Mouse (Mus musculus) gastrocnemius, postnatal 14 days (tissue): ENCODE results near the gene Krtap31-1. TPM values are rescaled to one million over a fixed set of nuclear protein-coding genes. Genes with fewer than 3 reads are reported as not detected.
"Not testable (repeated sequence)": the region's sequence is repeated elsewhere in the genome, so short reads cannot be mapped to it uniquely, and the experiment has no call there.

Experiments
- DNase-seq: peaks from one replicate; pipeline ENCODE4 v3.0.0; 2021; ENCODE audit warnings: mixed read lengths
- intact Hi-C: fragments of 180-260 bp; cut with DNase I; formaldehyde crosslinking; loops from one replicate; pipeline ENCODE4 v1.15.1; 2025; ENCODE audit warnings: low total_unique reads
- long read RNA-seq, 2 experiments: library from polyadenylated mRNA; stranded (forward); transcript quantifications; one replicate each; pipeline ENCODE4 v2.0.0; 2021
- total RNA-seq, 2 experiments: library from RNA; stranded (reverse); gene quantifications; 2 replicates each; pipeline ENCODE4 v1.2.3; 2021

Gene Krtap31-1
- not detected for total RNA-seq
- long read RNA-seq, experiment 1 = 0 reads
- long read RNA-seq, experiment 2 = 0 reads

- DNase-seq = no peak
- intact Hi-C loops = no loop called here
Observed at GRCm38 (mm10) chr11:99907620-99908019, at the start of gene Krtap31-1. Gene Krtap31-1 (plus strand): TSS chr11:99907920.

GRCm38 (mm10) chr11:99858761-99859160, 49.0 kb upstream of the Krtap31-1 start:
- no peak for DNase-seq
- intact Hi-C loops = no loop called here

GRCm38 (mm10) chr11:99864176-99864575, 43.5 kb upstream of the Krtap31-1 start, which contains the start of gene Gm11559:
Gene Gm11559 (plus strand): TSS chr11:99864476.
- intact Hi-C loops, DNase-seq: not testable (repeated sequence)

GRCm38 (mm10) chr11:99873089-99873488, 34.6 kb upstream of the Krtap31-1 start, which contains the start of gene Krtap9-1:
Gene Krtap9-1 (plus strand): TSS chr11:99873389.
- intact Hi-C loops, DNase-seq: not testable (repeated sequence)

GRCm38 (mm10) chr11:99878887-99879286, 28.8 kb upstream of the Krtap31-1 start, which contains the start of gene Gm11567:
Gene Gm11567 (plus strand): TSS chr11:99879187.
- DNase-seq, intact Hi-C loops: not testable (repeated sequence)

DNA sequence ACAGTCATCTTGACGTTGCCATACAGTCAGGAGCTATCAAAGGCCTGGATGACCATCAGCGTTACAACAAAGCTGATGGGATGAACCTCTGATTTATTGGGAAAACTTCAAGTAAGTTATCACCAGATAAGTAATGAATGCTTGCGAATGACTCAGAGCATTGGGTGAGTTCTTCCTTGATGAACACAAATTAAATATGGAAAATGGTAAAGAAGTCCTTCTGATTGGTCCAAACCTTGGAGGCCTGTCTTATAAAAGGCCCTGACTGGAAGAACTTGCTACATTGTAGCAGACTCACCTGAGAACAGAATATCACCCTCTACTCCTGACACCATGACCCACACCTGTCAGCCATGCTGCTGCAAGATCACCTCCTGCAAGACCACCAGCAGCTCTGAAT, 6.7 kb downstream of the Krtap31-1 start, which contains the start of gene Gm11565:
Gene Gm11565 (plus strand): TSS at position 301 of the 400 bp plus-strand sequence.
- DNase-seq = no peak
- intact Hi-C loops = no loop called here

DNA sequence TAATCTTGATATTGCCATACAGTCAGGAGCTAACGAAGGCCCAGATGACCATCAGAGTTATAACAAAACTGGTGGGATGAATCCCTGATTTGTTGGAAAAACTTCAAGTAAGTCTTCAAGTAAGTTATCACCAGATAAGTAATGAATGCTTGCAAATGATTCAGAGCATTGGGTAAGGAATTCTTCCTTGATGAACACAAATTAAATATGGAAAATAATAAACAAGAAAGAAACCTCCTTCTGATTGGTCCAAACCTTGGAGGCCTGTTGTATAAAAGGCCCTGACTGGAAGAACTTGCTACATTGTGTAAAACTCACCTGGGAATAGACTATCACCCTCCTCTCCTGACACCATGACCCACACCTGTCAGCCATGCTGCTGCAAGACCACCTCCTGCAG, 28.3 kb downstream of the Krtap31-1 start, which contains the start of gene Krtap31-2:
Gene Krtap31-2 (plus strand): TSS at position 301 of the 400 bp plus-strand sequence.
- intact Hi-C loops = no loop called here

DNA sequence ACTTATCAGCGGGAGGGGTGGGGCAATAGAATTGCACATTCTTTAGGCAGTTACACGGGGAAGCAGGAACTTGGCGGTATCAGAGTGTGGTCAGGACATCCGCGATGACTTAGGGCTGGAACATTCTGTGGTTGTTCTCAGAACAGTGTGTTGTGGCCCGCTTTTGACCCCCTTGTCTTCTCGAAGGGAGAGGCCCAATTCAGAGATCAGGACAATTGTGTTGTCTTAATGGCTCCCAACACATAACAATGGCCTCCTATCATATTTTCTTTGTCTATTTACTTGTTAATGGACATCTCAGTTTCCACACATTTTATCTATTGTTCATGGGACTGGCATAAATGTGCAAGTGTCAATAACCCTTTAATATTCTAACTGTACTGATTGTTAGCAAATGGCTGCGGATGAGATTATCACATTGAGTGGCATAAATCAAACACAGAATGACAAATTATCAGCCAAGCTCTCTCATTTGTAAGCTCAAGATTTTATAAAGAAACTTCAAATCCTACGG, 30.1 kb downstream of the Krtap31-1 start:
- no peak for DNase-seq
- intact Hi-C loops = no loop called here

More for the DNA sequence above, 28.3 kb downstream of the Krtap31-1 start, which contains the start of gene Krtap31-2:
- no peak for DNase-seq

DNA sequence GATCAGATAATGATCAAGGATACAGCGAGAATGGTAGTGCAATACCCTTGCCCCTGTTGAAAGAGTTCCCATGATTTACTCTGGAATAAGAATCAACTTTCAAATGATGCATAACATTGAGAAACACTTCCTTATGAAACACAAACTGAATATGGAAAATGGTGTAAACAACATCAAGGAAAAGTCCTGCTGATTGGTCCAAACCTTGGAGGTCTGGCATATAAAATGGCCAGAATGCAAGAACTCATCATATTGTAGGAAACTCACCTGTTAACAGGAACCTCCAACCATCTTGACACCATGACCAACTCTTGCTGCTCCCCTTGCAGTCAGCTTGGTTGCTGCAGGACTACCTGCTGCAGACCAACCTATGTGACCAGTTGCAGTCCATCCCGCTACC, 40.5 kb downstream of the Krtap31-1 start, which contains the start of gene Krtap9-5:
Gene Krtap9-5 (plus strand): TSS at position 301 of the 400 bp plus-strand sequence.
- no peak for DNase-seq
- intact Hi-C loops = no loop called here

Other genes starting within 250 kb of the Krtap31-1 start
- gene Gm11563, start 249.0 kb upstream of the Krtap31-1 start, total RNA-seq = not detected
- not detected for gene Krtap4-6, start 242.0 kb upstream of the Krtap31-1 start, total RNA-seq
- not detected for gene Gm14190, start 217.2 kb upstream of the Krtap31-1 start, total RNA-seq
- not detected for gene Gm14180, start 173.6 kb upstream of the Krtap31-1 start, total RNA-seq
- gene Gm11595, start 135.0 kb upstream of the Krtap31-1 start, total RNA-seq = not detected
- gene Krtap4-8, start 127.2 kb upstream of the Krtap31-1 start, total RNA-seq = not detected
- not detected for gene Krtap4-9, start 122.7 kb upstream of the Krtap31-1 start, total RNA-seq
- not detected for gene Gm11596, start 114.5 kb upstream of the Krtap31-1 start, total RNA-seq
- gene Gm11569, start 109.0 kb upstream of the Krtap31-1 start, total RNA-seq = not detected
- gene Gm11554, start 103.5 kb upstream of the Krtap31-1 start, total RNA-seq = not detected
- gene Krtap4-13, start 98.0 kb upstream of the Krtap31-1 start, total RNA-seq = not detected
- not detected for gene Gm11564, start 92.3 kb upstream of the Krtap31-1 start, total RNA-seq
- not detected for gene 2300003K06Rik, start 69.9 kb upstream of the Krtap31-1 start, total RNA-seq
- not detected for gene Krtap4-16, start 56.3 kb upstream of the Krtap31-1 start, total RNA-seq
- gene Gm11568, start 50.0 kb upstream of the Krtap31-1 start, total RNA-seq = not detected
- not detected for gene Gm11559, start 43.4 kb upstream of the Krtap31-1 start, total RNA-seq
- not detected for gene Krtap9-1, start 34.5 kb upstream of the Krtap31-1 start, total RNA-seq
- gene Gm11567, start 28.7 kb upstream of the Krtap31-1 start, total RNA-seq = not detected
- not detected for gene Gm11565, start 6.8 kb downstream of the Krtap31-1 start, total RNA-seq
- gene Krtap31-2, start 28.4 kb downstream of the Krtap31-1 start, total RNA-seq = not detected
- not detected for gene Krtap9-5, start 40.6 kb downstream of the Krtap31-1 start, total RNA-seq
- gene Krtap29-1, start 71.1 kb downstream of the Krtap31-1 start, total RNA-seq = not detected
- gene Krtap16-1, start 78.7 kb downstream of the Krtap31-1 start, total RNA-seq = not detected
- gene Krtap17-1, start 86.1 kb downstream of the Krtap31-1 start, total RNA-seq = not detected
- gene Krt33a, start 108.3 kb downstream of the Krtap31-1 start, total RNA-seq = under 1 TPM in 1 of 2 experiments, not detected in 1; 0.16 TPM
- gene Krt33b, start 121.9 kb downstream of the Krtap31-1 start, total RNA-seq = under 1 TPM in 1 of 2 experiments, not detected in 1; 0.31 TPM
- gene Krt34, start 133.6 kb downstream of the Krtap31-1 start, total RNA-seq = not detected
- not detected for gene Krt31, start 142.6 kb downstream of the Krtap31-1 start, total RNA-seq
- not detected for gene Krt32, start 180.3 kb downstream of the Krtap31-1 start, total RNA-seq
- gene Krt35, start 188.3 kb downstream of the Krtap31-1 start, total RNA-seq = not detected
- not detected for gene Krt36, start 197.7 kb downstream of the Krtap31-1 start, total RNA-seq
- not detected for gene Krt13, start 213.6 kb downstream of the Krtap31-1 start, total RNA-seq
- not detected for gene Krt15, start 228.0 kb downstream of the Krtap31-1 start, total RNA-seq
- under 1 TPM; 0.38 to 0.51 TPM for gene Krt19, start 240.7 kb downstream of the Krtap31-1 start, total RNA-seq